In genomic region chr17:94750136-94750729, GRCm38 (mm10) we compare ENCODE assay signal across 8 mouse cellular contexts. TPM values are rescaled to one million over a fixed set of nuclear protein-coding genes. Genes with fewer than 3 reads are reported as not detected.
DNase-seq lines count a peak whose midpoint lies in the region; ATAC-seq and TF ChIP-seq lines count a peak whose summit lies in the region.

No protein-coding gene starts in this region.

- H3K9ac ChIP-seq in heart, embryonic 11.5 days (ENCODE audit: low read depth, low read length) = peak overlapping the region; percentile 81
- peak overlapping the region; percentile 97 for H3K9ac ChIP-seq in ES-E14 (ENCODE audit: insufficient read depth, low read depth, low read length, poor library complexity, severe bottlenecking)
- peak overlapping the region; percentile 66 for H3K9ac ChIP-seq in forebrain, embryonic 12.5 days
- H3K9ac ChIP-seq in liver, embryonic 15.5 days = peak overlapping the region; percentile 64

- no peaks in the 10 kb centered on the region for H3K4me1 ChIP-seq in heart, embryonic 11.5 days (ENCODE audit: control insufficient read depth, insufficient read depth, low read length)
- peaks cover 0 to 2% of the 10 kb centered on the region in 2 experiments; a peak in 1 of 4 replicates for H3K4me1 ChIP-seq in ES-E14 (ENCODE audit: control insufficient read depth in 2 of 2, insufficient read depth in 2 of 2, low read length in 2 of 2, poor library complexity in 1 of 2)
- H3K4me1 ChIP-seq in forebrain, embryonic 12.5 days = peaks cover 21% of the 10 kb centered on the region
- H3K4me1 ChIP-seq in liver, embryonic 15.5 days (replicated peaks) = peaks cover 18% of the 10 kb centered on the region

- intact Hi-C loops in heart, postnatal 25 days (cut with DNase I) = no loop called here

- H3K27me3 ChIP-seq in heart, embryonic 11.5 days (ENCODE audit: control insufficient read depth, insufficient read depth, low read length) = no peaks in the 10 kb centered on the region
- no peaks in the 10 kb centered on the region for H3K27me3 ChIP-seq in forebrain, embryonic 12.5 days
- H3K27me3 ChIP-seq in liver, embryonic 15.5 days = no peaks in the 10 kb centered on the region

- H3K4me3 ChIP-seq in heart, embryonic 11.5 days (ENCODE audit: low read depth, low read length) = peak overlapping the region; percentile 78
- H3K4me3 ChIP-seq in ES-E14 (ENCODE audit: insufficient read depth in 1 of 2, low read depth in 1 of 2, low read length in 2 of 2, poor library complexity in 1 of 2, severe bottlenecking in 1 of 2) = peak overlapping the region; percentile 87 to 90
- peak overlapping the region; percentile 66 for H3K4me3 ChIP-seq in forebrain, embryonic 12.5 days (replicated peaks)
- peak overlapping the region; percentile 72 for H3K4me3 ChIP-seq in liver, embryonic 15.5 days (replicated peaks)

- no peaks in the 10 kb centered on the region; the same call in 1 of the 2 replicates for H3K36me3 ChIP-seq in heart, embryonic 11.5 days (ENCODE audit: control insufficient read depth, insufficient read depth, low read length)
- H3K36me3 ChIP-seq in ES-E14 (ENCODE audit: control insufficient read depth, insufficient read depth, low read length, poor library complexity, severe bottlenecking) = no peaks in the 10 kb centered on the region
- H3K36me3 ChIP-seq in forebrain, embryonic 12.5 days (replicated peaks) = 0 out of 2 replicates have a peak, but pooled peaks cover 4% of the 10 kb centered on the region
- H3K36me3 ChIP-seq in liver, embryonic 15.5 days (replicated peaks) = no peaks in the 10 kb centered on the region

- peak overlapping the region; percentile 72 for H3K4me2 ChIP-seq in heart, embryonic 11.5 days
- H3K4me2 ChIP-seq in forebrain, embryonic 12.5 days = peak overlapping the region; percentile 67
- peak overlapping the region; percentile 81 for H3K4me2 ChIP-seq in liver, embryonic 15.5 days

- WGBS in heart, embryonic 11.5 days (ENCODE audit: insufficient replicate concordance) = 2% methylated on average over 22 of the region's 22 CpGs
- WGBS in forebrain, embryonic 12.5 days = 1% methylated on average over 22 of the region's 22 CpGs
- WGBS in liver, embryonic 15.5 days (ENCODE audit: insufficient replicate concordance) = 1% methylated on average over 22 of the region's 22 CpGs

- no peaks in the 10 kb centered on the region for H3K9me3 ChIP-seq in heart, embryonic 11.5 days (replicated peaks; ENCODE audit: control insufficient read depth, low read length)
- no peaks in the 10 kb centered on the region for H3K9me3 ChIP-seq in ES-E14 (ENCODE audit: control insufficient read depth, insufficient read depth, low read depth, low read length)
- H3K9me3 ChIP-seq in forebrain, embryonic 12.5 days = no peaks in the 10 kb centered on the region
- H3K9me3 ChIP-seq in liver, embryonic 15.5 days (replicated peaks) = no peaks in the 10 kb centered on the region

- no peak for DNase-seq in heart, postnatal 25 days (ENCODE audit: low spot score)
- peak; percentile 30 for DNase-seq in ES-E14 (ENCODE audit: low read depth, low spot score)
- no peak for DNase-seq in frontal cortex, postnatal 36 days (ENCODE audit: low spot score in 2 of 2)
- no peak for DNase-seq in Muller cell, postnatal 12 days (ENCODE audit: inconsistent ontology term)
- no peak for DNase-seq in right cerebral cortex, adult 18-20 months

- in situ Hi-C loops in ES-E14 (cut with MboI; ENCODE audit: low sequenced_read_pairs in 2 of 2, unreplicated experiment in 2 of 2) = no loop called here

- ATAC-seq in heart, embryonic 11.5 days (replicated peaks; ENCODE audit: insufficient number of reproducible peaks, low FRiP score, low TSS enrichment) = peak; percentile 35; the same call in 1 of the 2 replicates
- ATAC-seq in forebrain, embryonic 12.5 days (ENCODE audit: low FRiP score) = peak; percentile 9
- ATAC-seq in liver, embryonic 15.5 days (ENCODE audit: insufficient read depth) = peak; percentile 50

- peak overlapping the region; percentile 94; the same call in 1 of the 2 replicates for H3K27ac ChIP-seq in heart, embryonic 11.5 days (ENCODE audit: low read depth, low read length)
- peak overlapping the region; percentile 42; the same call in 1 of the 2 replicates for H3K27ac ChIP-seq in ES-E14 (ENCODE audit: insufficient read depth, low read depth, low read length, poor library complexity, severe bottlenecking)
- H3K27ac ChIP-seq in forebrain, embryonic 12.5 days = peak overlapping the region; percentile 94
- H3K27ac ChIP-seq in liver, embryonic 15.5 days (replicated peaks) = peak overlapping the region; percentile 98

TF ChIP-seq in ES-E14, 5 proteins besides CTCF, POLR2A, EP300 and RAD21:
- TF ChIP-seq ZNF384 (IDR thresholded peaks at IDR 0.05; ENCODE audit: low read depth, low read length) (no peak), MAFK (IDR thresholded peaks at IDR 0.05; ENCODE audit: insufficient read depth, low read depth, low read length) (no peak), HCFC1 (IDR thresholded peaks at IDR 0.05; ENCODE audit: borderline replicate concordance, insufficient read depth, low read length) (no peak), ZC3H11A (IDR thresholded peaks at IDR 0.05; ENCODE audit: borderline replicate concordance, low read depth, low read length) (no peak), CHD2 (IDR thresholded peaks at IDR 0.05; ENCODE audit: low read depth, low read length) (no peak)

RNA-seq across cellular contexts. Expression of gene Mettl4, which starts 0.4 kb away (rescaled TPM):
- polyA plus RNA-seq in heart, embryonic 11.5 days (2014; fragmentation: Nextera tagmentation; extraction: Ambion mirVana) = 16.6 and 17.8 TPM in 2 replicates
- total RNA-seq in heart, postnatal 25 days (2021) = 1 to 10 TPM; 7.5 to 9.3 TPM
- 21.6 and 23.0 TPM in 2 replicates for total RNA-seq in ES-E14 (2012; rRNA removed)
- 37.5 and 40.8 TPM in 2 replicates for polyA plus RNA-seq in forebrain, embryonic 12.5 days (2016; fragmentation: Nextera tagmentation; extraction: Ambion mirVana)
- polyA plus RNA-seq in liver, embryonic 15.5 days (2015; fragmentation: Nextera tagmentation; extraction: Ambion mirVana) = 9.7 and 9.9 TPM in 2 replicates

Comparison
In these comparisons a context has a peak if more than half of its experiments do, and no peak if none do; other contexts are left out.
1. H3K27ac ChIP-seq: peak in every context shown above with its lines; median percentile 98 in liver, embryonic 15.5 days; 94 in heart, embryonic 11.5 days; 94 in forebrain, embryonic 12.5 days; 42 in ES-E14.